Mouse (Mus musculus): Measurements from ENCODE around the gene Calcoco2. TPM values are rescaled to one million over a fixed set of nuclear protein-coding genes. Genes with fewer than 3 reads are reported as not detected.
A peak's percentile ranks its signal among the peaks of the same experiment; 100 is the strongest.

Gene Calcoco2
- total and polyA plus RNA-seq, 3 experiments: not detected

DNA sequence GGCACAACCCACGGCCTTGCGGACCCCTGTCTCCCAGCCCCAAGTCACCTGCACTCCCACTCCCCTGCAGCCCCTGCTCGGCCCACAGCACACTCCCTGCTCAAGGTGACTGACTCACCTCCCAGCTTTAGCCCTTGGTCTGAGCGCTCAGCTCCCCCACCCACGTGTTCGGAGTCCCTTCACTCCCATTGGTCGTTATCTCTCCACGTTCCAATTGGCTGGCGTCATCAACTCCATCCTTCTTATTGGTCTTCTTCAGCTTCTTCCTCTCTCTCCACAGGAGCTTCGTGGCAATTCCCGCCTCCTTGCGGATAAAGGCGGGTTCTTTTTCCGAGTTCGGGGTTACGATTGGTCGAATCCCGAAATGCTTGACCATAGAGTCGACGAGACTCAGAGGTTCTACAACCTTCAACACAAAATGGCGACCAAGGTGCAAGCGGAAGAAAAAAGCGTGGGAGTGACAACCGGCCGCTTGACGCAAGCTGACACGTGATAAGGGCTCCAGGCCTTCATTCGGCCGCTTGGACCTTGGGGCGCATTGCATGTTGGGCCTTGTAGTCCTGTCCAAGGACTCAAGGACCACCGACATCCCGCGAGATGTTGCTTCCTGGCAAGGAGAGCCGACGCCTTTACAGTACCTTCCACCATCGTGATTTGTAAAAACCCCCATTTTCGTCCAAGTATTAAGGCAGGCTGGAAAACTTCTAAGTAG lies 36.1 kb downstream of the Calcoco2 start, which contains the start of gene Atp5g1:
TSS of gene Atp5g1 (minus strand) at position 162 of the 712 bp plus-strand sequence.
- DNase-seq (ENCODE audit: low read depth, low spot score): peak; percentile 100
- H3K4me1 ChIP-seq (ENCODE audit: control insufficient read depth in 1 of 2, insufficient read depth in 2 of 2, low read length in 2 of 2): peaks cover 0 to 25% of the 10 kb centered on the region in 2 experiments; a peak in 3 of 4 replicates
- peak within 1 kb of the TSS; percentile 63 to 83 for H3K4me3 ChIP-seq (ENCODE audit: control insufficient read depth in 1 of 2, insufficient read depth in 1 of 2, low read depth in 2 of 2, low read length in 2 of 2)
- no peaks in the 10 kb centered on the region for H3K9me3 ChIP-seq (replicated peaks; ENCODE audit: insufficient read depth, low read length)
- peaks cover 24% of the 10 kb centered on the region for H3K79me2 ChIP-seq (ENCODE audit: control insufficient read depth, insufficient read depth, low read length, poor library complexity)
- peak within 1 kb of the TSS; percentile 73 for H3K27ac ChIP-seq (ENCODE audit: control insufficient read depth, low read depth, low read length)
- peak within 1 kb of the TSS; percentile 81 for H3K9ac ChIP-seq (ENCODE audit: control insufficient read depth, low read depth, low read length, poor library complexity, severe bottlenecking)
- no peaks in the 10 kb centered on the region for H3K27me3 ChIP-seq (ENCODE audit: control insufficient read depth in 1 of 2, insufficient read depth in 2 of 2, low read length in 2 of 2)
- peaks cover 9 to 31% of the 10 kb centered on the region in 2 experiments for H3K36me3 ChIP-seq (ENCODE audit: control insufficient read depth in 1 of 2, insufficient read depth in 2 of 2, low read length in 2 of 2)
- TF ChIP-seq USF1 (IDR thresholded peaks at IDR 0.05; ENCODE audit: low read depth, low read length): peak; percentile 93
- 0 out of 2 replicates have a peak, but pooled peaks have one; percentile 40 for TF ChIP-seq NRF1 (IDR thresholded peaks at IDR 0.05; ENCODE audit: insufficient read depth, low read depth, low read length, poor library complexity, severe bottlenecking)
- no peak for TF ChIP-seq TAL1 (IDR thresholded peaks at IDR 0.05; ENCODE audit: low read length)
- TF ChIP-seq MYB (IDR thresholded peaks at IDR 0.05; ENCODE audit: low read depth, low read length): no peak
- 0 out of 2 replicates have a peak, but pooled peaks have one; percentile 10 for TF ChIP-seq ETS1 (IDR thresholded peaks at IDR 0.05; ENCODE audit: low read depth, low read length)
- no peak for TF ChIP-seq ZC3H11A (IDR thresholded peaks at IDR 0.05; ENCODE audit: low read depth, low read length)
- peak; percentile 94 for TF ChIP-seq SIN3A (IDR thresholded peaks at IDR 0.05; ENCODE audit: low read length)
- peak; percentile 98 for TF ChIP-seq MAX (IDR thresholded peaks at IDR 0.05; ENCODE audit: low read length)
- peak; percentile 73 for TF ChIP-seq ZNF384 (IDR thresholded peaks at IDR 0.05; ENCODE audit: low read depth, low read length)
- no peak for TF ChIP-seq GABPA (IDR thresholded peaks at IDR 0.05; ENCODE audit: low read depth, low read length)
- no peak for TF ChIP-seq SMC3 (IDR thresholded peaks at IDR 0.05; ENCODE audit: low read depth, low read length)
- no peak; the same call in 1 of the 2 replicates for TF ChIP-seq CHD1 (IDR thresholded peaks at IDR 0.05; ENCODE audit: low read depth, low read length)
- peak; percentile 99 for TF ChIP-seq MXI1 (IDR thresholded peaks at IDR 0.05; ENCODE audit: low read depth, low read length)
- TF ChIP-seq POLR2A (IDR thresholded peaks at IDR 0.05; ENCODE audit: control insufficient read depth in 1 of 2, insufficient read depth in 1 of 2, low read depth in 1 of 2, low read length in 2 of 2, poor library complexity in 1 of 2): peak; percentile 96 to 98
- peak; percentile 98 for TF ChIP-seq MYC (IDR thresholded peaks at IDR 0.05; ENCODE audit: low read depth, low read length)
- TF ChIP-seq UBTF (IDR thresholded peaks at IDR 0.05; ENCODE audit: borderline replicate concordance, insufficient read depth, low read depth, low read length): no peak
- peak; percentile 94 for TF ChIP-seq CHD2 (IDR thresholded peaks at IDR 0.05; ENCODE audit: low read length)
- peak; percentile 98 for TF ChIP-seq POLR2AphosphoS2 (IDR thresholded peaks at IDR 0.05; ENCODE audit: low read length)
- TF ChIP-seq JUND (IDR thresholded peaks at IDR 0.05; ENCODE audit: low read depth, low read length): no peak
- TF ChIP-seq ZKSCAN1 (IDR thresholded peaks at IDR 0.05; ENCODE audit: low read depth, low read length): no peak
- TF ChIP-seq EP300 (IDR thresholded peaks at IDR 0.05; ENCODE audit: low read depth in 1 of 2, low read length in 2 of 2): 0 out of 4 replicates have a peak, but pooled peaks of 1 of the 2 experiments have one; percentile 15
- TF ChIP-seq RCOR1 (IDR thresholded peaks at IDR 0.05; ENCODE audit: low read depth, low read length): no peak
- peak; percentile 96 for TF ChIP-seq HCFC1 (IDR thresholded peaks at IDR 0.05; ENCODE audit: low read depth, low read length)
- TF ChIP-seq RAD21 (IDR thresholded peaks at IDR 0.05; ENCODE audit: low read depth, low read length): no peak
- no peak for TF ChIP-seq BHLHE40 (IDR thresholded peaks at IDR 0.05; ENCODE audit: borderline replicate concordance, low read depth, low read length)
- no peak for TF ChIP-seq E2F4 (IDR thresholded peaks at IDR 0.05; ENCODE audit: borderline replicate concordance, low read depth, low read length)
- TF ChIP-seq KAT2A (conservative IDR thresholded peaks at IDR 0.05; ENCODE audit: low read depth, low read length): peak; percentile 92
- peak; percentile 98 for TF ChIP-seq NELFE (IDR thresholded peaks at IDR 0.05; ENCODE audit: low read depth, low read length)
- TF ChIP-seq USF2 (IDR thresholded peaks at IDR 0.05; ENCODE audit: borderline replicate concordance in 1 of 2, insufficient read depth in 1 of 2, low read depth in 1 of 2, low read length in 2 of 2): peak; percentile 60 to 82; a peak in 3 of 4 replicates
- no peak; the same call in 1 of the 2 replicates for TF ChIP-seq MAZ (IDR thresholded peaks at IDR 0.05; ENCODE audit: low read depth, low read length)
- TF ChIP-seq CTCF (IDR thresholded peaks at IDR 0.05 in 2 of 3, conservative IDR thresholded peaks at IDR 0.05 in 1 of 3; ENCODE audit: control insufficient read depth in 1 of 3, insufficient read depth in 1 of 3, low read depth in 2 of 3, low read length in 3 of 3, poor library complexity in 1 of 3, severe bottlenecking in 1 of 3): no peak
- TF ChIP-seq MEF2A (IDR thresholded peaks at IDR 0.05; ENCODE audit: extremely low read depth, insufficient replicate concordance, low read depth, low read length, poor library complexity, severe bottlenecking): no peak
- TF ChIP-seq GATA1 (IDR thresholded peaks at IDR 0.05; ENCODE audit: low read depth, low read length): peak; percentile 69
- no peak for TF ChIP-seq MAFK (IDR thresholded peaks at IDR 0.05; ENCODE audit: borderline replicate concordance, low read depth, low read length)
- peak; percentile 91 for TF ChIP-seq TBP (IDR thresholded peaks at IDR 0.05; ENCODE audit: low read depth, low read length)
- peak; percentile 92 for TF ChIP-seq ZMIZ1 (IDR thresholded peaks at IDR 0.05; ENCODE audit: low read depth, low read length)
